Mouse (Mus musculus) MEL (cell line): ENCODE results near the gene Cacna1g. TPM values are rescaled to one million over a fixed set of nuclear protein-coding genes. Genes with fewer than 3 reads are reported as not detected.

ENCODE experiments used
- DNase-seq: peaks from one replicate; pipeline ENCODE4 v3.0.0; 2011; ENCODE audit warnings: low read depth, low spot score
- H3K27ac ChIP-seq: 2 replicates; pipeline ENCODE4 v1.5.1; 2012; ENCODE audit warnings: low read depth, mild to moderate bottlenecking, control low read depth, low read length, moderate library complexity; ENCODE audit not compliant: control insufficient read depth
- H3K27me3 ChIP-seq, 2 experiments: fragments of 150-350 bp in 1 of 2; sonication (generic) in 1 of 2; 2 replicates each; pipeline ENCODE4 v1.6.1; 2012; ENCODE audit warnings: low read length in 2 of 2, mild to moderate bottlenecking in 2 of 2, improper control_type of control experiment in 1 of 2, moderate library complexity in 1 of 2; ENCODE audit not compliant: insufficient read depth in 2 of 2, control insufficient read depth in 1 of 2
- H3K36me3 ChIP-seq, 2 experiments: 2 replicates each; pipeline ENCODE4 v1.6.1; 2012 to 2014; ENCODE audit warnings: low read length in 2 of 2, improper control_type of control experiment in 1 of 2, inconsistent platforms in 1 of 2, mild to moderate bottlenecking in 1 of 2; ENCODE audit not compliant: insufficient read depth in 2 of 2, control insufficient read depth in 1 of 2
- H3K4me1 ChIP-seq, 2 experiments: fragments of 150-350 bp in 1 of 2; sonication (generic) in 1 of 2; 2 replicates each; pipeline ENCODE4 v1.6.1; 2012; ENCODE audit warnings: low read length in 2 of 2, improper control_type of control experiment in 1 of 2, mild to moderate bottlenecking in 1 of 2; ENCODE audit not compliant: insufficient read depth in 2 of 2, control insufficient read depth in 1 of 2
- H3K4me3 ChIP-seq, 2 experiments: fragments of 150-350 bp in 1 of 2; sonication (generic) in 1 of 2; 2 replicates each; pipeline ENCODE4 v1.5.1; 2012; ENCODE audit warnings: low read depth in 2 of 2, low read length in 2 of 2, mild to moderate bottlenecking in 2 of 2, moderate library complexity in 2 of 2, control low read depth in 1 of 2, improper control_type of control experiment in 1 of 2; ENCODE audit not compliant: control insufficient read depth in 1 of 2, insufficient read depth in 1 of 2
- H3K79me2 ChIP-seq: 2 replicates; pipeline ENCODE4 v1.6.1; 2012; ENCODE audit warnings: mild to moderate bottlenecking, low read length, moderate library complexity; ENCODE audit not compliant: control insufficient read depth, poor library complexity, insufficient read depth
- H3K9ac ChIP-seq: 2 replicates; pipeline ENCODE4 v1.6.1; 2012; ENCODE audit warnings: low read depth, mild to moderate bottlenecking, control low read depth, low read length, moderate library complexity; ENCODE audit not compliant: control insufficient read depth, poor library complexity, severe bottlenecking
- H3K9me3 ChIP-seq: fragments of 150-350 bp; sonication (generic); replicated peaks from 2 replicates; pipeline ENCODE4 v1.6.1; 2012; ENCODE audit warnings: mild to moderate bottlenecking, low read length, improper control_type of control experiment, moderate library complexity; ENCODE audit not compliant: insufficient read depth
- CHD1 ChIP-seq: IDR thresholded peaks from 2 replicates; pipeline ENCODE4 v1.6.1; 2012; ENCODE audit warnings: low read depth, mild to moderate bottlenecking, inconsistent platforms, low read length, improper control_type of control experiment
- CHD2 ChIP-seq: IDR thresholded peaks from 2 replicates; pipeline ENCODE4 v1.6.1; 2011; ENCODE audit warnings: low read length, improper control_type of control experiment
- CTCF ChIP-seq, 3 experiments: IDR thresholded peaks in 2 of 3; conservative IDR thresholded peaks in 1 of 3; 2 replicates each; pipeline ENCODE4 v1.5.1; 2011 to 2012; ENCODE audit warnings: low read length in 3 of 3, low read depth in 2 of 3, mild to moderate bottlenecking in 2 of 3, improper control_type of control experiment in 1 of 3, inconsistent platforms in 1 of 3, mixed read lengths in 1 of 3, moderate library complexity in 1 of 3; ENCODE audit not compliant: control insufficient read depth in 1 of 3, insufficient read depth in 1 of 3, poor library complexity in 1 of 3, severe bottlenecking in 1 of 3
- E2F4 ChIP-seq: IDR thresholded peaks from 2 replicates; pipeline ENCODE4 v1.6.1; 2011; ENCODE audit warnings: low read depth, low read length, improper control_type of control experiment, borderline replicate concordance
- ELF1 ChIP-seq: IDR thresholded peaks from 2 replicates; pipeline ENCODE4 v1.6.1; 2014; ENCODE audit warnings: low read depth, mild to moderate bottlenecking, inconsistent platforms, low read length, improper control_type of control experiment, moderate library complexity
- GABPA ChIP-seq: IDR thresholded peaks from 2 replicates; pipeline ENCODE4 v1.6.1; 2012; ENCODE audit warnings: low read depth, mild to moderate bottlenecking, inconsistent platforms, low read length, improper control_type of control experiment, moderate library complexity
- GATA1 ChIP-seq: IDR thresholded peaks from 2 replicates; pipeline ENCODE4 v1.6.1; 2011; ENCODE audit warnings: low read depth, low read length, improper control_type of control experiment
- HCFC1 ChIP-seq: IDR thresholded peaks from 2 replicates; pipeline ENCODE4 v1.6.1; 2012; ENCODE audit warnings: low read depth, mild to moderate bottlenecking, inconsistent platforms, low read length, improper control_type of control experiment, moderate library complexity
- KAT2A ChIP-seq: conservative IDR thresholded peaks from 2 replicates; pipeline ENCODE4 v1.6.1; 2012; ENCODE audit warnings: low read depth, low read length, improper control_type of control experiment, inconsistent platforms
- MEF2A ChIP-seq: IDR thresholded peaks from 2 replicates; pipeline ENCODE4 v1.6.1; 2014; ENCODE audit warnings: low read depth, mild to moderate bottlenecking, inconsistent platforms, low read length, improper control_type of control experiment; ENCODE audit not compliant: poor library complexity, insufficient replicate concordance, severe bottlenecking; ENCODE audit errors: extremely low read depth
- MXI1 ChIP-seq: IDR thresholded peaks from 2 replicates; pipeline ENCODE4 v1.6.1; 2011; ENCODE audit warnings: mild to moderate bottlenecking, low read depth, low read length, improper control_type of control experiment
- NELFE ChIP-seq: IDR thresholded peaks from 2 replicates; pipeline ENCODE4 v1.6.1; 2011; ENCODE audit warnings: low read depth, low read length, improper control_type of control experiment
- POLR2A ChIP-seq, 2 experiments: IDR thresholded peaks; 2 replicates each; pipeline ENCODE4 v1.6.1; 2011 to 2012; ENCODE audit warnings: low read length in 2 of 2, mild to moderate bottlenecking in 2 of 2, control low read depth in 1 of 2, improper control_type of control experiment in 1 of 2, low read depth in 1 of 2, moderate library complexity in 1 of 2; ENCODE audit not compliant: control insufficient read depth in 1 of 2, insufficient read depth in 1 of 2, poor library complexity in 1 of 2
- POLR2AphosphoS2 ChIP-seq: IDR thresholded peaks from 2 replicates; pipeline ENCODE4 v1.6.1; 2011; ENCODE audit warnings: low read length, improper control_type of control experiment
- POLR2AphosphoS5 ChIP-seq: IDR thresholded peaks from 2 replicates; pipeline ENCODE4 v1.6.1; 2012; ENCODE audit warnings: low read depth, borderline replicate concordance, mild to moderate bottlenecking, inconsistent platforms, low read length, moderate library complexity, mixed read lengths
- TBP ChIP-seq: IDR thresholded peaks from 2 replicates; pipeline ENCODE4 v1.8.0; 2011; ENCODE audit warnings: low read depth, low read length, improper control_type of control experiment
- TCF12 ChIP-seq: IDR thresholded peaks from 2 replicates; pipeline ENCODE4 v1.6.1; 2014; ENCODE audit warnings: low read depth, mild to moderate bottlenecking, inconsistent platforms, low read length, improper control_type of control experiment, moderate library complexity
- UBTF ChIP-seq: IDR thresholded peaks from 2 replicates; pipeline ENCODE4 v1.6.1; 2012; ENCODE audit warnings: low read depth, mild to moderate bottlenecking, inconsistent platforms, low read length, improper control_type of control experiment, moderate library complexity, borderline replicate concordance; ENCODE audit not compliant: insufficient read depth
- ZC3H11A ChIP-seq: IDR thresholded peaks from 2 replicates; pipeline ENCODE4 v1.6.1; 2012; ENCODE audit warnings: low read depth, mild to moderate bottlenecking, inconsistent platforms, low read length, improper control_type of control experiment
- ZNF384 ChIP-seq: IDR thresholded peaks from 2 replicates; pipeline ENCODE4 v1.6.1; 2012; ENCODE audit warnings: low read depth, mild to moderate bottlenecking, inconsistent platforms, low read length, improper control_type of control experiment
- polyA plus RNA-seq, 2 experiments: library from polyadenylated mRNA; stranded (reverse) in 1 of 2; unstranded in 1 of 2; fragments of >175 nt in 1 of 2; fragments of >200 nt in 1 of 2; gene quantifications; 2 replicates each; pipeline versions ENCODE4 v1.2.1 to v1.2.4; 2012; ENCODE audit warnings: low replicate concordance in 2 of 2, low read depth in 1 of 2; ENCODE audit not compliant: insufficient read length in 2 of 2, insufficient read depth in 1 of 2, missing spikeins in 1 of 2
- total RNA-seq: library from RNA; depleted of rRNA; stranded (reverse); fragments of 300-350 nt; gene quantifications from 2 replicates; pipeline ENCODE4 v1.2.3, GENCODE M21; 2012

Cacna1g gene
- total and polyA plus RNA-seq, 3 experiments, result 0.01 to 0.04 TPM; not detected in 1

DNA sequence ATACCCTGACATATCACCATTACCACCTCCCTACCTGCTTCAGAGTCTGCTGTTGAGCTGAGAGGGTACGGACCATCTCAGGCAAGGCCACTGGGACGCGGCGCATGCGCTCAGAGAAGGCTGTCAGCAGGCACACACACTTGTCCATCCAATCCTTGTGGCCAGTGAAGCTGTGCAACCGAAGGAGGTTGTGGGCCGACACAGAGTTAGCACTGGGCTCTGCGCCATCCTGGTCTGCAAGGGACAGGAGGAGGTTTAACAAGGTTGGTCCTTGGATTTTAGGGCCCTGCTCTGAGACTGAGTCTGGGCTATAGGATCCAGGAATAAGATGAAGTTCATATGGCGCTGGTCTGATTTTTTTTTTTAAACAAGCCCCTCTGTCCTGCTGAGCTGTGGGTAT lies 6.4 kb upstream of the Cacna1g start:
- no peak for TF ChIP-seq GATA1
- no peak for TF ChIP-seq TBP
- no peak for TF ChIP-seq HCFC1
- no peak for TF ChIP-seq CHD2
- TF ChIP-seq NELFE, result no peak
- TF ChIP-seq UBTF, result no peak
- no peak for TF ChIP-seq POLR2A (IDR thresholded peaks at IDR 0.05; ENCODE audit: control insufficient read depth in 1 of 2, insufficient read depth in 1 of 2, low read depth in 1 of 2, low read length in 2 of 2, poor library complexity in 1 of 2)
- no peak for TF ChIP-seq GABPA
- no peak for TF ChIP-seq ZNF384
- no peak for TF ChIP-seq E2F4
- no peak for TF ChIP-seq ELF1
- TF ChIP-seq POLR2AphosphoS5, result no peak
- no peak for TF ChIP-seq KAT2A
- no peak for TF ChIP-seq MEF2A
- no peak for TF ChIP-seq CHD1
- TF ChIP-seq POLR2AphosphoS2, result no peak

GRCm38 (mm10) chr11:94477651-94478050 lies 3.7 kb upstream of the Cacna1g start:
- Histone ChIP-seq H3K79me2 (no peaks in the 10 kb centered on the region), H3K27ac (no peak overlapping the region), H3K4me3 (no peak overlapping the region), H3K36me3 (no peaks in the 10 kb centered on the region), H3K4me1 (no peaks in the 10 kb centered on the region), H3K9me3 (no peaks in the 10 kb centered on the region), H3K27me3 (peaks cover 8 to 20% of the 10 kb centered on the region in 2 experiments; a peak in 3 of 4 replicates), H3K9ac (no peak overlapping the region)
- TF ChIP-seq ZC3H11A (no peak), CTCF (IDR thresholded peaks at IDR 0.05 in 2 of 3, conservative IDR thresholded peaks at IDR 0.05 in 1 of 3; ENCODE audit: control insufficient read depth in 1 of 3, insufficient read depth in 1 of 3, low read depth in 2 of 3, low read length in 3 of 3, poor library complexity in 1 of 3, severe bottlenecking in 1 of 3) (no peak), MXI1 (no peak), TCF12 (no peak)
- DNase-seq, result no peak

More for the DNA sequence above, 6.4 kb upstream of the Cacna1g start:
- Histone ChIP-seq H3K79me2 (no peaks in the 10 kb centered on the region), H3K27ac (no peak overlapping the region), H3K27me3 (peaks cover 8 to 20% of the 10 kb centered on the region in 2 experiments; a peak in 3 of 4 replicates), H3K9ac (no peak overlapping the region), H3K4me3 (no peak overlapping the region), H3K9me3 (no peaks in the 10 kb centered on the region), H3K36me3 (no peaks in the 10 kb centered on the region), H3K4me1 (no peaks in the 10 kb centered on the region)
- DNase-seq, result no peak
